Mouse (Mus musculus) brain, embryonic 14.5 days (tissue): Measurements from ENCODE around the gene Ncf2.

ENCODE experiments used
- CTCF ChIP-seq: fragments of 200-500 bp; IDR thresholded peaks from 2 replicates; pipeline ENCODE4 v1.5.1; 2012; ENCODE audit warnings: inconsistent platforms, mild to moderate bottlenecking, moderate library complexity, borderline replicate concordance; ENCODE audit not compliant: insufficient read depth, insufficient read length; ENCODE audit errors: extremely low read depth
- POLR2A ChIP-seq: fragments of 200-500 bp; IDR thresholded peaks from 2 replicates; pipeline ENCODE4 v1.6.1; 2012; ENCODE audit warnings: mild to moderate bottlenecking, inconsistent platforms, borderline replicate concordance; ENCODE audit not compliant: poor library complexity, insufficient read depth, insufficient read length, severe bottlenecking; ENCODE audit errors: extremely low read depth

DNA sequence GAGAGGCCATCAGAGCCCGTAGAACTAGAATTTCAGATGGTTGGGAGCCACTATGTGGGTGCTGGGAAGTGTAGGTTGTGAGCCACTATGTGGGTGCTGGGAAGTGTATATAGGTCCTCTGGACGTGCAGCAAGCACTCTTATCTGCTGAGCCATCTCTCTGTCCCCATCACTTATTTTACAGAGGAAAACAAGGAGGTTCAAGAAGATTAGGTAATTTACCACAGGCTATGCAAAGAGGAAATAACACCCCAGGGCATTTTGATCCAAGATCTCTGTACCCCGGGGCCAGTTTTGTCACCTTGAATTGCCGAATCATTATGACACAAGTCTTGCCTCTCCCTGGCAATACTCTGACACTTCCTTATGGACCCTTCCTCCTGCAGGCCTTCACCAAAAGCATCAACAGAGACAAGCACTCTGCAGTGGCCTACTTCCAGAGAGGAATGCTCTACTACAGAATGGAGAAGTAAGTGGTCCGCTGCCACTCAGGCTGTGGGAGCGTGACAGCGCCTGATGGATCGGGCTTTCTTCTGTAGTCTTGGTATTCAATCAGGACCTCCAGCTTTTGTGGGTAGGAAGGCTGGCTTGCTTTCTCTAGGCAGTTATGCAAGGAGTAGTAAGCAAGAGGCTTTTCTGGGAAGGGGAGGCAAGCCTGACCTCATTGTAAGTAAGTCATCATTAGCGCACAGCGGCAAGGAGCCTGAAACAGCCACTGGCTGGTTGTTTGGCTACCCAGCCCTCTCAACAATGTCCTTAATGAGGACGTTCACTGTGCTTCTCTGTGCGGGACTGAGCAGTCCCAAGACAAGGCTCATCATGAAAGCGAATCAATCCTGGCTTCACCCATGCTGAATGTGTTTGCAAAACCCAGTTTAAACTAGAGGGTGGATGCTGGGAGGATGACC, 10.8 kb downstream of the Ncf2 start:
- TF ChIP-seq CTCF, result no peak
- TF ChIP-seq POLR2A, result no peak
